Mouse (Mus musculus) embryonic fibroblast, embryonic 13.5 days (primary cell): ENCODE measurements around the gene Cln5.

ENCODE experiments used
- CTCF ChIP-seq: IDR thresholded peaks from 2 replicates; pipeline ENCODE4 v1.5.1; 2011; ENCODE audit warnings: mild to moderate bottlenecking, control low read depth, low read length, moderate library complexity, borderline replicate concordance; ENCODE audit not compliant: insufficient read depth
- POLR2A ChIP-seq: IDR thresholded peaks from 2 replicates; pipeline ENCODE4 v1.6.1; 2011; ENCODE audit warnings: low read depth, mild to moderate bottlenecking, control low read depth, low read length, moderate library complexity

DNA sequence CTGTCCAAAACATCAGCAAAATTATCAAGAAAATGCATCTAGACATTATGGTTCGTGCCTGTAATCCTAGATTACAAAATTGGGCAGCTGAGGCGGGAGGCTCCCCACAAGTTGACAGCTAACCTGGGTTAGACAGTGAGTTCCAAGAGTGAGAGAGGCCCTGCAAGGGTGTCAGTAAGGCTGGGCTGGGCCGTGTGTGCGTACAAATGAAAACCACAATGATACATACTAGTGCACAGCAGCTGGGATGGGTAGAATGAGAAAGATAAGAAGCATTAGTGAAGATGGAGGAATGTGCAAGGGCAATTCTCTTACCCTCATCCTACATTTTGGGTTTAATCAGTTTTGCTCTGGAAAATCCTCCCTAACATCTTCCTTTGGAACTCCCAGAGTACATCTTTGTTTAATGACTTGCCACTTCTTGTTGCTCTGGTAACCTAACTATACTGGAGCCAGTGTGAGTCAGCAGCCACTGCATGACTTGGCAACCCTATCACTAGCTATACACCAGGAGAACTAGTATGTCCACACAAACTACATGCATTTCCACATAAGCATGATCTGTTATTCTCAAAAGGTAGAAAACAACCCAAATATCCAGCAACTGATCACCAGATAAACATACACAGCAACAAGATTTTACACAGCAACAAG is 16.8 kb downstream of the Cln5 start:
- no peak for TF ChIP-seq CTCF
- no peak for TF ChIP-seq POLR2A
